Mouse (Mus musculus): Measurements from ENCODE around the gene Msi2.

The Msi2 gene

GRCm38 (mm10) chr11:88612141-88612540, 106.2 kb downstream of the Msi2 start:
- DNase-seq = no peak

GRCm38 (mm10) chr11:88610809-88611208, 107.5 kb downstream of the Msi2 start:
- DNase-seq = no peak

DNA sequence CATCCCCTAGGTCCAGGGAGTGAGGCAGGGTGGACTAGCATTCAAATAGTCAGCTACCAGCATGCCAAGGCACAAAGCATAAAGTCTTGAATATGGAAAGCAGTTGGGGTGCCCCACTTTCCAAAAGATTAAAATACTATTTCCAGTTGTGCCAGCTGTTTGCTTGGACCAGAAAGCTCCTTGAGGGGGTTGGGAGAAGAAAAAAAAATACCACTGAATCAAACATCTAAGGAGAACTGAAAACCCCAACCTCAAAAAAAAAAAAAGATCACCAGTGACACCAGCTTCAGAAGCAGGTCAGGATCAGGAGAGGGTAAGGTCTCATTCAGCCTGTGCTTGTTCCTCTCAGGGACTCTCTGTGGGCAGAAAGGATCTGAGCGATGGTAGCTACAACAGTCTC, 108.2 kb downstream of the Msi2 start:
- no peak for DNase-seq

DNA sequence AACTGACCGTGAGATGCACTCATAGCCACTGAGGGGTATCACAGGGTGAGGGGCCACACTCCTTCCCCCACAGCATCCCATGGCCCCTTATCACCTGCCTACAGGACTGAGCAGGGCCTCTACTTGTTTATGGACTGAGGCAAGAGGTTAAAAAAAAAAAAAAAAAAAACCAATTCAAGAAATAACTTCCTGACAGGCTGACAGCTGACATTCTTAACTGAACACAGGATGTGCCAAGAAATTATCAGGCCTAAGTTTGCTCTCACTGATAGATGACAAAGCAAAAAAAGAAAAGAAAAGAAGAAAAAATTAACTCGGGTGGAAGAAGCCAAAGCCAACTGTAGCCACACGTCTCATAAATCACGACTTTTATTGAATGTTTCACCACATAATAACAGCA, 109.7 kb downstream of the Msi2 start:
- DNase-seq = no peak

DNA sequence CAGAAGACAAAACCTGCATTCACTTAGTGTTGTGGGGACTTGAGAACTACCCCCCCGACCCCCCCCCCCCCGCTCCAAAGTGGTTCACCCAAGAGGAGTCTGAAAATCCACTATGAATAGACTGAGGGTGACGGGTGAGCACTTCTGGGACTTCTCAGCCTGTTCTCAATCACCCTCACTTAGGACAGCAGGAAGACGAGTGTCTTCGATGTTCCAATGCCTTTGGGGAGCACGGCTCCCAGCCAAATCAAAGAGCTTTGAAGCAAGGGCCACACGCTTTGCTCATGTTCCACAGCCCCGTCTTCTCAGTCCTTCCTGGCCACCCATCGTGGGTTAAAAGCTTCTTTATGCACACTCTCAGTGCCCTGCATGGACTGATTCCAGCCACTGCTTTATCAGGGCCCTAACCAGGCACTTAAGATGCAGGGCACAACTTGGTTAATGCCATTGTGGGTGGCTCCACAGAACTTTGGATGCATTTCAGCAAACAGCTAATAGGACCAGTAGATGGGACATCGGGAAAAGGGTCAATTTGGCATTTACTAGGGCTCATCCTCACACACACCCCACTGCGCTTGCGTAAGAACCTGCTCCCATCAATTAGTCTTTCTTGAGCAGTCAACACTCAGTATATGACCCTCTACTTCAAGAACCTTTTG, 110.5 kb downstream of the Msi2 start:
- DNase-seq = no peak

- no peak for DNase-seq
These were observed 112.5 kb downstream of the Msi2 start for GRCm38 (mm10) chr11:88605771-88606170.

- no peak for DNase-seq
These were observed 113.2 kb downstream of the Msi2 start for GRCm38 (mm10) chr11:88605098-88605525.

GRCm38 (mm10) chr11:88604635-88605034, 113.7 kb downstream of the Msi2 start:
- no peak for DNase-seq

GRCm38 (mm10) chr11:88603366-88603765, 114.9 kb downstream of the Msi2 start:
- DNase-seq = no peak

GRCm38 (mm10) chr11:88602471-88603120, 115.7 kb downstream of the Msi2 start:
- DNase-seq = no peak

DNA sequence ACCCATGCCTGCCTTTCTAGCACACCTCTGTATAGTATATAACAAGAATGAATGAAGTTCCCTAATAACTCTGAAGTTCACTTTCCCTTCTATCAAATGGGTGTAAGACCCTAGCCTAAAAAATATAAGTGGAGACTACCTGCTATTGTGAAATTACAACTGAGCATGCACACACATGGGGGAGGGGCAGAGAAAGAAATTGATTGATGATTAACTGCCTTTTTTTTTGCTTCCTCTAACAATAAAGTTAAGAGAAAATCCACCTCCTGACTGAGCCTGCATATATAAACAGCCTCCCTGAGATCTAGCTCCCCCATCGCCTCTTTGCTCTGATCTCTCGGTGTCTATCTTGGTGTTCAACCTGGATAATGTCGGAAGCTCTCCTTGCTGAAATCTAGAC, 118.1 kb downstream of the Msi2 start:
- DNase-seq = no peak

GRCm38 (mm10) chr11:88599332-88600130, 118.8 kb downstream of the Msi2 start:
- DNase-seq = peak in 1 of 2 experiments; percentile 45

GRCm38 (mm10) chr11:88598848-88599175, 119.5 kb downstream of the Msi2 start:
- DNase-seq = peak; percentile 40 to 54

DNA sequence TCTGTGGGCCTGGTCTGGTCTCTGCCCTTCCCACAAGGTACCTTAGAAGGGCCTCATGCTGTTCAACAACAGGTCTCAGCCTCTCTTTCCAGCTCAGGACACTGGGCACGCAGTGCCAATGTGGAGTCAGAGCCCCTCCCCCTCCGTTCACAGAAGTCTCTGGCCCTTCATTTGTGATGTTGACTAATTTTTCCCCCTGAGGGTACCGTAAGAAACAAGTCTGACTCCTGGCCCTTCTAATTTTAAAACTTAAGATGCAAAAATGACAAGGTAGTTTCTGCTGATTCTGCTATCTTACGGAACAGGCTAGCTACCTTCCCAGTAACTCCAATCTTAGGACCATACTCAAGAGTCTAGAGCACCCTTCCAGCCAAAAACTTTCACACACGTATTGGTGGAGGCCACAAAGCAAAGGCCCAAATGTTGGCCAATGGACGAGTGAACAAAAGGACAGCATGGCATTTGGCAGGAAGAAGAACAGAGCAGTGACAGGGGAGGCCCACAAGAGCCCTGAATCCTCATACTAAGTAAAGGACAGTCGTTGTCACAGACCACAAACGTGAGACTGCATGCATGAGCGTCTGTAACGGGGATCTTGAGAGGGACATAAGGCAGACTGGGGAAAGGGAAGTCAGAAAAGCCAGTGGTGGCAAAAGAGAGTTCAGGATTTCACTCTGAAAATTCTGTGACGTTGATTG, 120.0 kb downstream of the Msi2 start:
- DNase-seq = no peak

GRCm38 (mm10) chr11:88595616-88596015, 122.7 kb downstream of the Msi2 start:
- DNase-seq = peak; percentile 59 to 78

DNA sequence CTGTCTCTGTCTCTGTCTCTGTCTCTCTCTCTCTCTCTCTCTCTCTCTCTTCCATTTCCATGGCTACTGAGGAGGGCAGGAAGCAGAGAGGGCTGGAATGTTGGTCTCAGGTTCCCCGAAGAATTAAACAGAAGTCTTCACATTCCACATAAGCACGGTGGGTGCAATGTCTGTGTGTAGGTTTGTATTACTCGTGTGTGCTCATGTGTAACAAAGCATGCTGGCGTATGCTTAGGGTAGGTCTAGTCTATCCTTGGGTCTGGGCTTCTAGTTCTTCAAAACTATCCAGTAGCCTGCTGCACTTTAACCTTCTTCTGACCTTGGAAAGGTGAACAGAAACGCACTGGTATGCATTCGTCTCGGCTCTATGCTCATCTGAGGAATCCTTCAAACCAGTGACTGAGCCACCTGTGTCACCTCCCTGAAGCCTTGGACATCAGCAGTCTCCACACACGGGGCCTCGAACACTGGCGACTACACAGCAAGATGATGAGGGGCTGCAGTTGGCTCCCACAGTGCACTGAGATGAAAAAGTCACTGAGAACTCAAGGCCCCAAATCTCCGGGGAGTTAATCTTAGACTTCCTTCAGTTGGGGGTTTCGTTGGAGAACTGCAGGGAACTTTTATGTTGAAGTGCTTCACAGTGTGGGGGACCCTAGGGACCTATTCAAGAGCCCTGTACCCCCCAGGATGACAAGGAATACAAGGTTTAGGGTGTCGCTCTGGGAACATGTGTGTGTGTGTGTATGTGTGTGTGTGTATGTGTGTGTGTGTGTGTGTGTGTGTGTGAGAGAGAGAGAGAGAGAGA, 123.3 kb downstream of the Msi2 start:
- DNase-seq = peak in 1 of 2 experiments; percentile 22

- no peak for DNase-seq
These were observed 124.3 kb downstream of the Msi2 start for GRCm38 (mm10) chr11:88594010-88594409.

DNA sequence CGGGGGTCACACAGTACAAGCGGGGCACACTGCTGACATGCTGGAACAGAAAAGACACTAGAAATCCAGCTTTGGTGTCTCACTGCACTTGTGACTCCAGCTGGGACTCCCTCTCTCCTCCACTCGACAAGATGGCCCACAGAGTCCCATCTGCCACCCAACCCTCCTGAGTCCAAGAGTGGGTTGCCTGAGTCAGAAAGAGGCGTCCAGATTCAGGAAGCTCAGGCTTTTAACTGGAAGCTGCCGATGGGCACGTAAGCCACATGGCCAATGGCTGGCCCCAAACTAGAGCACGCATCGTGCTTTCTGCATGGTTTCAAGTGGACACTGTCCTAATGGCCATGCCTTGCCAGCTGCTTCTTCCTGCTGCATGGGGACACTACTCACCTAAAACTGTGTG, 126.2 kb downstream of the Msi2 start:
- no peak for DNase-seq

DNA sequence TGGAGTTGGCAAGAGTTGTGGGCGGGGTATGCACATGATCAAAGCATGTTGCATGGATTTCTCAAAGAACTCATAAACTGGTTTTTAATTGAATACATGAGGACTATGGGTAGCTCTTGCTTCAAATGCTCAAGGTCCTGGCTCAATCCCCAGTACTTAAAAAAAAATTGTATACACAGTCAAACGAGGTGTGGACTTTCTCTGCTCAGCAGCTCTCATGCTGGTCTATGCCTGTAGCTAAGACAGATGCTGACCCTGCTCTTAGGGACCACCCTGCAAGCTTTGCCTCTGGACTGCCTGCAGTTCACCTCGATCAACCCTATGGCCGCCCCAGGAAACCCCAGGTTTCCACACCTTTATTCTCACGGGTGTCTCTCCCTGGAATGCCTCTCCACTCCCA, 127.7 kb downstream of the Msi2 start:
- no peak for DNase-seq

DNA sequence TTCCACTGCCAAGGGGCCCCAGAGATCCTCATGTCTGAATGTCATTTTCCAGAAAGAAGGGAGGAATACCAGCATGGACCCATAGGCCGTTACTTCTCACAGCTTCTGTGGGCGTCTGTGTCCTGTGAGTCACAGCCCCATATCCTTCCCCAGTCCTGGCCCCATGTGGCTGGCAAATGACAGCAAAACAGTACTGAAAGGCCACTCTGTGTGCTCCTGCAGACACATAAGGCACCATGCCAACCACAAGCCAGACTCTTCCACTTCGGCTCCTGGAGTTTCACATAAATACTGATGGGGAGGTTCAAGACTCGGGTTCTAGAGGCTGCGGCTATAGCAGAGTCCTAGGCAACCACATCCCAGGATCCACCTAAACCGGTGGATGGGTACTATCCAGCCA, 128.7 kb downstream of the Msi2 start:
- no peak for DNase-seq

GRCm38 (mm10) chr11:88588688-88589210, 129.6 kb downstream of the Msi2 start:
- no peak for DNase-seq

DNA sequence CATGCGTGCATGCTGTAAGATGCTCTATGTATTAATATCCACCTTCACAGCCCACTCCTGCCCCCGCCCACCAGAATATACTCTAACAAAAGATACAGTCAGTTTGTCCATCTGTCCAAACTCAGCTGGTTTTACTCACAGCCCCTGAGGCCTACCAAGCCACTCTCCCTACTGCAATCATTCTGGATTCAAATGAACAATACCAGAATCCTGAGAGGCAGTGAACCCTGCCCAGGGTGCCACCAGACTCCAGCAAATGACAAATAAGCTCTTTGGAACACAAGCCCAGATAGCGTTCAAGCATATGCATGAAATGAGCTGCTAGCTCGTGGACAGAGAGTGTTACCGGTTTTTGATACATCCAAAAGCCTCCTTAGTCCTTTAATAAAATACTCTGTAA, 130.6 kb downstream of the Msi2 start:
- DNase-seq = no peak
